Mouse (Mus musculus) hindbrain, embryonic 11.5 days (tissue): ENCODE measurements around the gene Ccdc190. TPM values are rescaled to one million over a fixed set of nuclear protein-coding genes. Genes with fewer than 3 reads are reported as not detected.

Experiments
- ATAC-seq: fragments of 200-750 bp; cut with Nextera tagmentation; 2 replicates; pipeline ENCODE4 v1.8.0; 2017; ENCODE audit warnings: mild to moderate bottlenecking, moderate TSS enrichment, moderate library complexity; ENCODE audit not compliant: low FRiP score
- DNase-seq: peaks from one replicate; pipeline ENCODE4 v3.0.0-alpha.2; 2015; ENCODE audit warnings: low spot score
- H3K27ac ChIP-seq: fragments of 300-500 bp; sonication (generic); 2 replicates; pipeline ENCODE4 v1.5.1; 2014; ENCODE audit warnings: mild to moderate bottlenecking, low read depth, low read length
- H3K27me3 ChIP-seq: fragments of 300-500 bp; sonication (generic); 2 replicates; pipeline ENCODE4 v1.6.1; 2014; ENCODE audit warnings: mild to moderate bottlenecking, low read length, moderate library complexity, mixed read lengths; ENCODE audit not compliant: control insufficient read depth, insufficient read depth
- H3K36me3 ChIP-seq: fragments of 300-500 bp; sonication (generic); 2 replicates; pipeline ENCODE4 v1.6.1; 2014; ENCODE audit warnings: mild to moderate bottlenecking, low read length, moderate library complexity, mixed read lengths; ENCODE audit not compliant: control insufficient read depth, insufficient read depth
- H3K4me1 ChIP-seq: fragments of 300-500 bp; sonication (generic); replicated peaks from 2 replicates; pipeline ENCODE4 v1.6.1; 2014; ENCODE audit warnings: low read length, mixed read lengths; ENCODE audit not compliant: control insufficient read depth, insufficient read depth
- H3K4me2 ChIP-seq: fragments of 300-500 bp; sonication (generic); replicated peaks from 2 replicates; pipeline ENCODE4 v1.6.1; 2014; ENCODE audit warnings: mild to moderate bottlenecking, low read depth, low read length
- H3K4me3 ChIP-seq: fragments of 300-500 bp; sonication (generic); 2 replicates; pipeline ENCODE4 v1.5.1; 2014; ENCODE audit warnings: low read depth, low read length
- H3K9ac ChIP-seq: fragments of 300-500 bp; sonication (generic); 2 replicates; pipeline ENCODE4 v1.6.1; 2014; ENCODE audit warnings: low read depth, low read length
- H3K9me3 ChIP-seq: fragments of 300-500 bp; sonication (generic); 2 replicates; pipeline ENCODE4 v1.6.1; 2016; ENCODE audit warnings: low read length; ENCODE audit not compliant: control insufficient read depth
- WGBS: fragments of 180-500 bp; shearing (Covaris S2); extraction: QIAGEN DNeasy Blood & Tissue Kit; methylation state at CpG from one replicate; pipeline ENCODE4 v1.1.7; 2014; 5-methylcytosine and 5-hydroxymethylcytosine counted together
- polyA plus RNA-seq: library from polyadenylated mRNA; unstranded; fragments of >200 nt; fragmentation: Nextera tagmentation; extraction: Ambion mirVana; gene quantifications from 2 replicates; pipeline ENCODE4 v1.2.1, GENCODE M21; 2014

Ccdc190 gene
- polyA plus RNA-seq, 1 experiment from 2014 or later = 0.69 TPM

- WGBS = 83% methylated on average over 6 of the region's 6 CpGs
- Histone ChIP-seq H3K27ac (no peak overlapping the region), H3K27me3 (no peaks in the 10 kb centered on the region), H3K36me3 (no peaks in the 10 kb centered on the region; the same call in 1 of the 2 replicates), H3K9ac (no peak overlapping the region), H3K4me3 (no peak overlapping the region), H3K4me2 (no peak overlapping the region), H3K9me3 (no peaks in the 10 kb centered on the region), H3K4me1 (no peaks in the 10 kb centered on the region)
- DNase-seq = no peak
- ATAC-seq = no peak
Observed at GRCm38 (mm10) chr1:169947654-169948053, 19.2 kb downstream of the Ccdc190 start.

DNA sequence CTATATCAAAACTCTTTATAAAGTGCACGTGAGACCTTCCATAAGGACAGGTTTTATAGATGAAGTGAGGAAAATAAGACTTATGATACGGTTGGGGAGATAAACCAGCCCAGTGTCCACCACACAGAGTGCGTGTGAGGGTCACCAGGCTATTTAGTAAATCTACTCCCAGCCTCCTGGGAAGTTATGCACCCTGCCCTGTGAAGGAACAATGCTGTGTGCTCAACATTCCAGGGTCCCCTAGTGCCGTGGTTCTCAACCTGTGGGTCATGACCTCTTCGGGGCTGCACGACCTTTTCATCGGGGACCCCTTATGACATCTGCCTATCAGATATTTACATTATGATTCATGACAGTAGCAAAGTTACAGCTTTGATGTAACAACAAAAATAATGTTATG lies 19.8 kb downstream of the Ccdc190 start:
- Histone ChIP-seq H3K27ac (no peak overlapping the region), H3K4me1 (no peaks in the 10 kb centered on the region), H3K9me3 (no peaks in the 10 kb centered on the region), H3K4me3 (no peak overlapping the region), H3K9ac (no peak overlapping the region), H3K27me3 (no peaks in the 10 kb centered on the region), H3K4me2 (no peak overlapping the region), H3K36me3 (peaks cover 6% of the 10 kb centered on the region; the same call in 1 of the 2 replicates)
- DNase-seq (no peak), ATAC-seq (no peak)
- 73% methylated on average over 7 of the region's 7 CpGs for WGBS

DNA sequence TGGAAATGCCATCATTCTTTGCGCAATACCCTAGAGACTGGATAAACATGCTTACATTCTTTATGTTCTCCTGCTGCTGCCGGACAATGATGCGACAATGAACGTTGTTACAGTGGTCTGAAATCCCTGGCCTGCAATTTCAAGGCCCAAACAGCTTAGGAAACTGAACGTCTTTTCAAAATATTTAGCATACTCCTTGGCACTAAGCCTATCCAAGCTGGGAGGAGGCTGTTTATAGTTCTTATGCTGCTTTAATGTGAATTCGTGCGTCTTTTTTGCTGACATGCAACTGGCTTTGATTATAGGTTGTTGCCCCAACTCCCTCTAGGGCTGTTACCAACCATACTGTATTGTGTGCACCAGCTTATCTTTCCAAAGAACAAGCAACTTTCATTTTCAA lies 20.4 kb downstream of the Ccdc190 start:
- Histone ChIP-seq H3K9ac (no peak overlapping the region), H3K4me2 (no peak overlapping the region), H3K4me1 (no peaks in the 10 kb centered on the region), H3K4me3 (no peak overlapping the region), H3K9me3 (no peaks in the 10 kb centered on the region), H3K36me3 (peaks cover 9% of the 10 kb centered on the region), H3K27me3 (no peaks in the 10 kb centered on the region), H3K27ac (no peak overlapping the region)
- DNase-seq (no peak), ATAC-seq (no peak)
- WGBS = 88% methylated on average over 7 of the region's 7 CpGs

GRCm38 (mm10) chr1:169949981-169950380 lies 21.5 kb downstream of the Ccdc190 start:
- no peak overlapping the region for H3K9ac ChIP-seq
- DNase-seq = no peak
- peaks cover 11% of the 10 kb centered on the region for H3K36me3 ChIP-seq
- H3K27ac ChIP-seq = no peak overlapping the region
- H3K4me2 ChIP-seq = no peak overlapping the region
- ATAC-seq = no peak
- 67% methylated on average over 7 of the region's 7 CpGs for WGBS
- no peak overlapping the region for H3K4me3 ChIP-seq
- no peaks in the 10 kb centered on the region for H3K4me1 ChIP-seq
- H3K9me3 ChIP-seq = no peaks in the 10 kb centered on the region
- H3K27me3 ChIP-seq = no peaks in the 10 kb centered on the region

GRCm38 (mm10) chr1:169950651-169951050 lies 22.2 kb downstream of the Ccdc190 start:
- Histone ChIP-seq H3K4me1 (no peaks in the 10 kb centered on the region), H3K9ac (no peak overlapping the region), H3K9me3 (no peaks in the 10 kb centered on the region), H3K4me3 (no peak overlapping the region), H3K36me3 (peaks cover 11% of the 10 kb centered on the region), H3K27me3 (no peaks in the 10 kb centered on the region), H3K27ac (no peak overlapping the region), H3K4me2 (no peak overlapping the region)
- 89% methylated on average over 4 of the region's 4 CpGs for WGBS
- DNase-seq = no peak
- no peak for ATAC-seq

DNA sequence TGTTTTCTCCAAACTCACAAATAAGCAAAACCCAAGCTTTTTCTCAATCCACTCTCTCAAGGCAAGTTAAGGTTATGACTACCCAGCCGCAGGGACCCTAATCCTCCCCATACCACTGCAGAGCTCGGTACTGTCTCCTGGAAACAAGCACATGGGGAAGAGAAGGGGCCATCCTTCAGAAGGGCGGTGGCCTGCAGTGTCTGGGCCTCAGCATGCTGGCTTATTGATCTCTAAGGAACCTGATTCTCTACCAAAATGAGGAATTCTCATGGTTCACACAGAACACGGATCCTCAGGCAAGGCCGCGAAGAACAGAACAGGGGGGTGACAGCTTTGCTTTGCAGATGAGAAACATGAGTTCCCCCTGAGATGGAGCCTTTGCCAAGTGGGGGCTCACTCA lies 23.1 kb downstream of the Ccdc190 start:
- Histone ChIP-seq H3K4me2 (no peak overlapping the region), H3K27me3 (no peaks in the 10 kb centered on the region), H3K27ac (no peak overlapping the region), H3K36me3 (peaks cover 11% of the 10 kb centered on the region), H3K4me1 (no peaks in the 10 kb centered on the region), H3K9ac (no peak overlapping the region), H3K9me3 (no peaks in the 10 kb centered on the region), H3K4me3 (no peak overlapping the region)
- ATAC-seq = no peak
- no peak for DNase-seq
- WGBS = 87% methylated on average over 6 of the region's 6 CpGs

GRCm38 (mm10) chr1:169952636-169953035 lies 24.2 kb downstream of the Ccdc190 start:
- Histone ChIP-seq H3K27ac (no peak overlapping the region), H3K4me1 (no peaks in the 10 kb centered on the region), H3K27me3 (no peaks in the 10 kb centered on the region), H3K36me3 (peaks cover 11% of the 10 kb centered on the region), H3K4me3 (no peak overlapping the region), H3K9ac (no peak overlapping the region), H3K9me3 (no peaks in the 10 kb centered on the region), H3K4me2 (no peak overlapping the region)
- ATAC-seq (no peak), DNase-seq (no peak)
- WGBS = 95% methylated on average over 10 of the region's 10 CpGs

DNA sequence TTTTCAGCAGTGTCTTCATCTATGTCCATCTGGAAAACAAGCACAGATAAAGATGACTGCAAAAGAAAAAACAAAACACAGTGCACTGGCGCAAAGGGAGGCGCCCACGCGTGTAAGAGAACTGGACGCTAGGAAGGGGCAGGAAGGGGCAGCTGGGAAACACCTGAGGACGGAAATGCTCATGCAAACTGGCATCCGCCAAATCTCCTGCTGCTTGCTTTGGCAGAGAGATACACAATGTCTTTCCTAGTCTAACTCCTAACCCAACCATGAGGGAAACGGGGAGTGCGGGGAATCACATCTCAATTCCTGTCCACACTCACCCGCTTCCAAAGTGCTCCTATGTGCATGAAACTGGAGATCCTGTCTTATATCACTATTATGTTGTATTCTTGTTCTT lies 24.7 kb downstream of the Ccdc190 start:
- no peak overlapping the region for H3K4me3 ChIP-seq
- H3K27me3 ChIP-seq = no peaks in the 10 kb centered on the region
- no peak for ATAC-seq
- H3K4me1 ChIP-seq = no peaks in the 10 kb centered on the region
- WGBS = 95% methylated on average over 10 of the region's 10 CpGs
- H3K9me3 ChIP-seq = no peaks in the 10 kb centered on the region
- H3K36me3 ChIP-seq = peaks cover 11% of the 10 kb centered on the region
- H3K4me2 ChIP-seq = no peak overlapping the region
- no peak for DNase-seq
- no peak overlapping the region for H3K9ac ChIP-seq
- H3K27ac ChIP-seq = no peak overlapping the region

GRCm38 (mm10) chr1:169968792-169969515 lies 40.5 kb downstream of the Ccdc190 start, which contains the start of gene Hsd17b7:
Gene Hsd17b7, minus strand, starts transcription at chr1:169969241.
- WGBS = 1% methylated on average over 48 of the region's 48 CpGs
- peak within 1 kb of the TSS; percentile 64 for H3K4me3 ChIP-seq
- 0 out of 2 replicates have a peak, but pooled peaks cover 3% of the 10 kb centered on the region for H3K4me1 ChIP-seq
- ATAC-seq = peak; percentile 100
- H3K9ac ChIP-seq = peak within 1 kb of the TSS; percentile 62
- no peaks in the 10 kb centered on the region for H3K9me3 ChIP-seq
- DNase-seq = peak; percentile 99
- H3K27me3 ChIP-seq = no peaks in the 10 kb centered on the region
- H3K36me3 ChIP-seq = no peaks in the 10 kb centered on the region
- peak within 1 kb of the TSS; percentile 43 for H3K27ac ChIP-seq
- peak within 1 kb of the TSS; percentile 80 for H3K4me2 ChIP-seq
